Mouse (Mus musculus): Measurements from ENCODE around the gene Rpgr. TPM values are rescaled to one million over a fixed set of nuclear protein-coding genes. Genes with fewer than 3 reads are reported as not detected.

Gene Rpgr
- polyA plus RNA-seq, 1 experiment from 2014 or later, result 31.7 TPM

GRCm38 (mm10) chrX:10063361-10063760 lies 153.4 kb downstream of the Rpgr start:
- DNase-seq (ENCODE audit: low spot score) (no peak), ATAC-seq (ENCODE audit: low FRiP score) (no peak)
- Histone ChIP-seq H3K4me2 (replicated peaks) (no peak overlapping the region), H3K36me3 (replicated peaks; ENCODE audit: control insufficient read depth, insufficient read depth) (no peaks in the 10 kb centered on the region), H3K27ac (no peak overlapping the region), H3K4me1 (replicated peaks; ENCODE audit: control insufficient read depth, insufficient read depth, low read length) (no peaks in the 10 kb centered on the region), H3K4me3 (replicated peaks; ENCODE audit: low read length) (no peak overlapping the region), H3K27me3 (ENCODE audit: control insufficient read depth, insufficient read depth, low read length) (no peaks in the 10 kb centered on the region), H3K9ac (no peak overlapping the region), H3K9me3 (ENCODE audit: control insufficient read depth, low read length) (no peaks in the 10 kb centered on the region)
- 85% methylated on average over 2 of the region's 2 CpGs for WGBS

- no peaks in the 10 kb centered on the region for H3K4me1 ChIP-seq (replicated peaks; ENCODE audit: control insufficient read depth, insufficient read depth, low read length)
- H3K4me2 ChIP-seq (replicated peaks), result no peak overlapping the region
- H3K9ac ChIP-seq, result no peak overlapping the region
- no peaks in the 10 kb centered on the region for H3K9me3 ChIP-seq (ENCODE audit: control insufficient read depth, low read length)
- no peak overlapping the region for H3K4me3 ChIP-seq (replicated peaks; ENCODE audit: low read length)
- ATAC-seq (ENCODE audit: low FRiP score) (no peak), DNase-seq (ENCODE audit: low spot score) (no peak)
- no peak overlapping the region for H3K27ac ChIP-seq
- no peaks in the 10 kb centered on the region for H3K27me3 ChIP-seq (ENCODE audit: control insufficient read depth, insufficient read depth, low read length)
- WGBS, result 63% methylated on average over 4 of the region's 4 CpGs
- no peaks in the 10 kb centered on the region for H3K36me3 ChIP-seq (replicated peaks; ENCODE audit: control insufficient read depth, insufficient read depth)
These were observed 154.5 kb downstream of the Rpgr start for GRCm38 (mm10) chrX:10062201-10062600.

GRCm38 (mm10) chrX:10034666-10035065 lies 182.1 kb downstream of the Rpgr start:
- no peaks in the 10 kb centered on the region for H3K9me3 ChIP-seq (ENCODE audit: control insufficient read depth, low read length)
- no peak overlapping the region for H3K4me3 ChIP-seq (replicated peaks; ENCODE audit: low read length)
- H3K4me1 ChIP-seq (replicated peaks; ENCODE audit: control insufficient read depth, insufficient read depth, low read length), result no peaks in the 10 kb centered on the region
- no peaks in the 10 kb centered on the region for H3K36me3 ChIP-seq (replicated peaks; ENCODE audit: control insufficient read depth, insufficient read depth)
- H3K9ac ChIP-seq, result no peak overlapping the region
- H3K27me3 ChIP-seq (ENCODE audit: control insufficient read depth, insufficient read depth, low read length), result no peaks in the 10 kb centered on the region
- DNase-seq (ENCODE audit: low spot score) (no peak), ATAC-seq (ENCODE audit: low FRiP score) (no peak)
- no peak overlapping the region for H3K4me2 ChIP-seq (replicated peaks)
- H3K27ac ChIP-seq, result no peak overlapping the region

Other genes starting within 250 kb of the Rpgr start
- gene Srpx, start 99.2 kb downstream of the Rpgr start, polyA plus RNA-seq (2014; fragmentation: Nextera tagmentation; extraction: Ambion mirVana), result 3.8 and 3.9 TPM in 2 replicates
- not detected in 2 replicates for gene Otc, start 35.4 kb upstream of the Rpgr start, polyA plus RNA-seq (2014; fragmentation: Nextera tagmentation; extraction: Ambion mirVana)